Mouse (Mus musculus): ENCODE measurements at regions not wholly inside any gene's neighbourhood (a gene's known extent, or its start where the extent isn't known, plus 50 kb on each side); places are given as distances from the start of the nearest gene placed in this dataset.

DNA sequence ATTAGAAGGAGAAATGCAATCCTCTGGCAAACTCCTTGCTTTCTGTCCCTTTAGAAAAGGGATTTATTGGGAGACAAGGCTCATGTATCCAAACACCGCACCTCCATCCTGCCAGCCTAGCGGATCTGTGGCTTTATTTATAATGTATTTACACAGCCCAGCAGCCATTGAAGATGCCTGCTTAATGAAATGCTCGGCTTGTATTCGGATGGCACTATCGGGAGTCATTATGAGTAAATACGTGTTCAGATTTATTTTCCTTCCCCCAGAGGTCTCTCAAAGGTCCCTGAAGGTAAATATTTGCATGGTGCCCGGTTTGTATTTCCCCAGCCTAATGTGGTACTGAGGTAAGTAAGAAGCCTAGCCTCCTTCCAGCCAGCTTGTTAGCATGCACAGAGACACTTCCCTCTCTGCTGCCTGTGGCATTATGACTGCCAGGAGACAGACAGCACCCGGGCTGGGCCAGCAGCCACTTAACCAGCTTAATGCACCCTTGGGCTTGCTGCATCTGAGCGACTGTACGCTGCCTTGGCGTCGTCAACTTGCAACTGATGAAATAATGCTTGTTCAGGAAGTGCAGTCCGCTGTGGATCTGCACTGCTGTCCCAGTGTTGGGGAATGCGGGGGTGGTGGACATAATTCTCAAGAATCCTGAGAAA, 80.7 kb upstream of the Dlx2 start:
- H3K27ac ChIP-seq (ENCODE audit: insufficient read depth, low read depth, low read length, poor library complexity, severe bottlenecking) = no peak overlapping the region
- no peak overlapping the region for H3K9ac ChIP-seq (ENCODE audit: insufficient read depth, low read depth, low read length, poor library complexity, severe bottlenecking)
- in situ Hi-C loops (cut with MboI; ENCODE audit: low sequenced_read_pairs in 2 of 2, unreplicated experiment in 2 of 2) = no loop called here
- peaks cover 5 to 33% of the 10 kb centered on the region in 2 experiments; a peak in 3 of 4 replicates for H3K4me1 ChIP-seq (ENCODE audit: control insufficient read depth in 2 of 2, insufficient read depth in 2 of 2, low read length in 2 of 2, poor library complexity in 1 of 2)
- no peaks in the 10 kb centered on the region for H3K9me3 ChIP-seq (ENCODE audit: control insufficient read depth, insufficient read depth, low read depth, low read length)
- no peak for TF ChIP-seq HCFC1 (IDR thresholded peaks at IDR 0.05; ENCODE audit: borderline replicate concordance, insufficient read depth, low read length)
- no peak for DNase-seq (ENCODE audit: low read depth, low spot score)
- no peak overlapping the region; a peak in 1 of 4 replicates for H3K4me3 ChIP-seq (ENCODE audit: insufficient read depth in 1 of 2, low read depth in 1 of 2, low read length in 2 of 2, poor library complexity in 1 of 2, severe bottlenecking in 1 of 2)
- H3K36me3 ChIP-seq (ENCODE audit: control insufficient read depth, insufficient read depth, low read length, poor library complexity, severe bottlenecking) = no peaks in the 10 kb centered on the region

DNA sequence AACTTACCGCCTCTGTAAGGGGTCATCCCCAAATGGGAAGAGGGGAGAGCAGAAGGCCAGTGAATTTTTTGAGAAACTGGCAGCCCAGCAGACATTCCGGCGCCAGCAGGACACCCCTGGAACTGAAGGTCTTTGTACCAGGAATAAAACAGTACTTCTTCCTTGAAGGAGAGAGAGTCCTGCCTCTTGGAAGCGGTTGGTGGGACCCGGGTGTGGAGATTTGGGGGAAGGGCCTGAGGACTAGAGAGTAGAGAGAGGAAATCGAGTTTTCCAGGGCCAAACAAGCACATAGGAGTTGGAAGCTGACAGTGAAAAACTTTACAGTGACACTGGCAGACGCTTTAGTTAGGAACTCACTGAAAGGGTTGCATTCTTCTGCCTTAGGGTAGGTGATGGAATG, 82.3 kb upstream of the Dlx2 start:
- Histone ChIP-seq H3K9me3 (ENCODE audit: control insufficient read depth, insufficient read depth, low read depth, low read length) (no peaks in the 10 kb centered on the region), H3K9ac (ENCODE audit: insufficient read depth, low read depth, low read length, poor library complexity, severe bottlenecking) (no peak overlapping the region; the same call in 1 of the 2 replicates), H3K4me1 (ENCODE audit: control insufficient read depth in 2 of 2, insufficient read depth in 2 of 2, low read length in 2 of 2, poor library complexity in 1 of 2) (peaks cover 5 to 27% of the 10 kb centered on the region in 2 experiments; a peak in 3 of 4 replicates), H3K4me3 (ENCODE audit: insufficient read depth in 1 of 2, low read depth in 1 of 2, low read length in 2 of 2, poor library complexity in 1 of 2, severe bottlenecking in 1 of 2) (peak overlapping the region; percentile 31 to 54; a peak in 3 of 4 replicates), H3K27ac (ENCODE audit: insufficient read depth, low read depth, low read length, poor library complexity, severe bottlenecking) (no peak overlapping the region), H3K36me3 (ENCODE audit: control insufficient read depth, insufficient read depth, low read length, poor library complexity, severe bottlenecking) (no peaks in the 10 kb centered on the region)
- TF ChIP-seq ZC3H11A (IDR thresholded peaks at IDR 0.05; ENCODE audit: borderline replicate concordance, low read depth, low read length) (no peak), HCFC1 (IDR thresholded peaks at IDR 0.05; ENCODE audit: borderline replicate concordance, insufficient read depth, low read length) (no peak), MAFK (IDR thresholded peaks at IDR 0.05; ENCODE audit: insufficient read depth, low read depth, low read length) (no peak), ZNF384 (IDR thresholded peaks at IDR 0.05; ENCODE audit: low read depth, low read length) (no peak), CHD2 (IDR thresholded peaks at IDR 0.05; ENCODE audit: low read depth, low read length) (no peak)
- in situ Hi-C loops (cut with MboI; ENCODE audit: low sequenced_read_pairs in 2 of 2, unreplicated experiment in 2 of 2) = no loop called here
- DNase-seq (ENCODE audit: low read depth, low spot score) = no peak

DNA sequence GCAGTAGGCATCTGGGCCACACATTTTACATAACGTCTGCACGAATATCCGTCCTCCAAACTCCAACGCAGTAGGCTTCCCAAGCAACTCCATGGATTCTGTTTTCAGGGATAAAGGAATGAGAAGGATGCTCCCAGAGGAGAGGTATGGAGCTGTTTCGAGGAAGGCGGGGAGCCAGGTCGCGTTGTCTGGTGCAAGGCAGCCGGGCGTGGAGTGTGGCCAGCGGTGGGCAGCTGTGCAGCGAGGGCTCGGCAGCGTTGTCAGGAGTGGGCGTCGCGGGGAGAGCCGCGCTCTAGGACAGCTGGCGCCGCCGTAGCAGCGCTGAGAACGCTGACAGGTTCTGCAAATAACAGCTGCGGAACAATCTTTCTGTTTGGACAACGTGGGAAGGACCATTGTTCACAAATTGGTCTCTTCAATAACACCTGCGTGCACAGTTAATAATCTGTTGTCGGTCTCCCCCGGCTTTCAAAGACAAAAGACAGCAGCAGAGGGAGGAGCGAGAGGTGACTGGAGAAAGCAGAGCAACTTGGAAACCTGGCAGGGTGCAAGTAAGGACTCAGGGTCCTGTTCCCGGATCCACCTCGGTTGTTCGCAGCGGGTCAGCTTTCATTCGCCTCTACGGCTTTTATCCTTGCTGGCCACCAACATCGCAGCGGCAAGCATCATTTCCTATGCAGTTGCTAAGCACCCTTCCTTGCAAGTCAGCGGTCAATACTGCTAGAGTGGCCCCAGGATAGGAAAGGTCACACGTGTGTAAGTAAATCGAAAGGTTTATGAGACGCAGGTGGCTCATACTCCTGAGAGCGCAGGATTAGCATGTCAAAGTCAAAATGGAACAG, 83.0 kb upstream of the Dlx2 start:
- no peak overlapping the region for H3K27ac ChIP-seq (ENCODE audit: insufficient read depth, low read depth, low read length, poor library complexity, severe bottlenecking)
- no peak for DNase-seq (ENCODE audit: low read depth, low spot score)
- H3K36me3 ChIP-seq (ENCODE audit: control insufficient read depth, insufficient read depth, low read length, poor library complexity, severe bottlenecking) = no peaks in the 10 kb centered on the region
- TF ChIP-seq ZC3H11A (IDR thresholded peaks at IDR 0.05; ENCODE audit: borderline replicate concordance, low read depth, low read length) (no peak), MAFK (IDR thresholded peaks at IDR 0.05; ENCODE audit: insufficient read depth, low read depth, low read length) (no peak), HCFC1 (IDR thresholded peaks at IDR 0.05; ENCODE audit: borderline replicate concordance, insufficient read depth, low read length) (no peak), CHD2 (IDR thresholded peaks at IDR 0.05; ENCODE audit: low read depth, low read length) (no peak), ZNF384 (IDR thresholded peaks at IDR 0.05; ENCODE audit: low read depth, low read length) (no peak)
- no peaks in the 10 kb centered on the region for H3K9me3 ChIP-seq (ENCODE audit: control insufficient read depth, insufficient read depth, low read depth, low read length)
- in situ Hi-C loops (cut with MboI; ENCODE audit: low sequenced_read_pairs in 2 of 2, unreplicated experiment in 2 of 2) = no loop called here
- H3K4me1 ChIP-seq (ENCODE audit: control insufficient read depth in 2 of 2, insufficient read depth in 2 of 2, low read length in 2 of 2, poor library complexity in 1 of 2) = peaks cover 5 to 26% of the 10 kb centered on the region in 2 experiments; a peak in 3 of 4 replicates
- peak overlapping the region; percentile 31 to 54 for H3K4me3 ChIP-seq (ENCODE audit: insufficient read depth in 1 of 2, low read depth in 1 of 2, low read length in 2 of 2, poor library complexity in 1 of 2, severe bottlenecking in 1 of 2)
- H3K9ac ChIP-seq (ENCODE audit: insufficient read depth, low read depth, low read length, poor library complexity, severe bottlenecking) = no peak overlapping the region

DNA sequence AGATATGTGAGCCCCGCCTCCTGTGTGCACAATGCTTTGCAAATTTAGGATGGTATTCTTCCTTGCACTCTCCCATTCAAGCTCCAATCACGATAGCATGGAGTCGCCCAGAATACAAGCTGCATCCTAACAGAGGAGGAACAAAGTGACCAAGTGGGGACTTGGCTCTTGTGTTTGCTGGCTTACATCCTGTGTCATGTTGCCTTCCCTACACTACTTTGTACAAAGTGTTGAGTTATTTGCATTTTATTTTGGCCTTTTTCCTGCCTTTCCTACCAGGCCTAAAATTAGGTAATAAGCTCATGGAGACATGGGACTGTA, 83.5 kb upstream of the Dlx2 start:
- no peak overlapping the region for H3K9ac ChIP-seq (ENCODE audit: insufficient read depth, low read depth, low read length, poor library complexity, severe bottlenecking)
- in situ Hi-C loops (cut with MboI; ENCODE audit: low sequenced_read_pairs in 2 of 2, unreplicated experiment in 2 of 2) = no loop called here
- H3K27ac ChIP-seq (ENCODE audit: insufficient read depth, low read depth, low read length, poor library complexity, severe bottlenecking) = no peak overlapping the region
- H3K4me3 ChIP-seq (ENCODE audit: insufficient read depth in 1 of 2, low read depth in 1 of 2, low read length in 2 of 2, poor library complexity in 1 of 2, severe bottlenecking in 1 of 2) = peak overlapping the region in 1 of 2 experiments; percentile 31; a peak in 2 of 4 replicates
- H3K4me1 ChIP-seq (ENCODE audit: control insufficient read depth in 2 of 2, insufficient read depth in 2 of 2, low read length in 2 of 2, poor library complexity in 1 of 2) = peaks cover 5 to 23% of the 10 kb centered on the region in 2 experiments; a peak in 3 of 4 replicates
- DNase-seq (ENCODE audit: low read depth, low spot score) = no peak
- TF ChIP-seq HCFC1 (IDR thresholded peaks at IDR 0.05; ENCODE audit: borderline replicate concordance, insufficient read depth, low read length) = no peak
- no peak for TF ChIP-seq ZC3H11A (IDR thresholded peaks at IDR 0.05; ENCODE audit: borderline replicate concordance, low read depth, low read length)
- TF ChIP-seq CHD2 (IDR thresholded peaks at IDR 0.05; ENCODE audit: low read depth, low read length) = no peak
- TF ChIP-seq ZNF384 (IDR thresholded peaks at IDR 0.05; ENCODE audit: low read depth, low read length) = no peak
- TF ChIP-seq MAFK (IDR thresholded peaks at IDR 0.05; ENCODE audit: insufficient read depth, low read depth, low read length) = no peak
- no peaks in the 10 kb centered on the region for H3K36me3 ChIP-seq (ENCODE audit: control insufficient read depth, insufficient read depth, low read length, poor library complexity, severe bottlenecking)
- no peaks in the 10 kb centered on the region for H3K9me3 ChIP-seq (ENCODE audit: control insufficient read depth, insufficient read depth, low read depth, low read length)

Data from ES-E14 (cell line).